8 mouse cellular contexts compared by ENCODE assay signal in genomic region chr6:40689180-40689579, GRCm38 (mm10).
A peak's percentile ranks its signal among the peaks of the same experiment; 100 is the strongest.
DNase-seq lines count a peak whose midpoint lies in the region; ATAC-seq and TF ChIP-seq lines count a peak whose summit lies in the region.

No protein-coding gene starts in this region.

- DNase-seq in 3T3-L1 (ENCODE audit: low read depth, low spot score) = peak; percentile 91
- peak; percentile 55 for DNase-seq in ES-E14 (ENCODE audit: low read depth, low spot score)
- DNase-seq in cerebellum, adult 9-10 months = peak; percentile 70
- peak; percentile 2 for DNase-seq in gonadal fat pad, adult 2 months (ENCODE audit: low read depth)
- peak; percentile 36 for DNase-seq in kidney, postnatal 10 days
- peak; percentile 83 for DNase-seq in retina, postnatal 1 day
- DNase-seq in urinary bladder, adult 2 months (ENCODE audit: low spot score) = no peak

- H3K4me1 ChIP-seq in ES-E14 (ENCODE audit: control insufficient read depth in 2 of 2, insufficient read depth in 2 of 2, low read length in 2 of 2, poor library complexity in 1 of 2) = no peaks in the 10 kb centered on the region
- no peaks in the 10 kb centered on the region for H3K4me1 ChIP-seq in lung, embryonic 16.5 days (replicated peaks; ENCODE audit: control insufficient read depth, insufficient read depth, low read length)

- no peaks in the 10 kb centered on the region for H3K36me3 ChIP-seq in ES-E14 (ENCODE audit: control insufficient read depth, insufficient read depth, low read length, poor library complexity, severe bottlenecking)
- H3K36me3 ChIP-seq in lung, embryonic 16.5 days (ENCODE audit: control insufficient read depth, insufficient read depth, low read length) = no peaks in the 10 kb centered on the region

- no peaks in the 10 kb centered on the region for H3K27me3 ChIP-seq in lung, embryonic 16.5 days (ENCODE audit: control insufficient read depth, insufficient read depth, low read depth, low read length)

- no peak overlapping the region for H3K4me2 ChIP-seq in lung, embryonic 16.5 days (ENCODE audit: low read depth, low read length)

- no peak overlapping the region for H3K9ac ChIP-seq in ES-E14 (ENCODE audit: insufficient read depth, low read depth, low read length, poor library complexity, severe bottlenecking)
- H3K9ac ChIP-seq in lung, embryonic 16.5 days (ENCODE audit: low read length) = no peak overlapping the region

- H3K27ac ChIP-seq in ES-E14 (ENCODE audit: insufficient read depth, low read depth, low read length, poor library complexity, severe bottlenecking) = no peak overlapping the region
- H3K27ac ChIP-seq in lung, embryonic 16.5 days (ENCODE audit: low read length) = no peak overlapping the region

- WGBS in lung, embryonic 16.5 days = 3% methylated on average over 5 of the region's 5 CpGs

- in situ Hi-C loops in ES-E14 (cut with MboI; ENCODE audit: low sequenced_read_pairs in 2 of 2, unreplicated experiment in 2 of 2) = no loop called here

- H3K4me3 ChIP-seq in ES-E14 (ENCODE audit: insufficient read depth in 1 of 2, low read depth in 1 of 2, low read length in 2 of 2, poor library complexity in 1 of 2, severe bottlenecking in 1 of 2) = no peak overlapping the region
- H3K4me3 ChIP-seq in lung, embryonic 16.5 days (ENCODE audit: low read length) = no peak overlapping the region

- ATAC-seq in lung, embryonic 16.5 days (ENCODE audit: low read depth) = 0 out of 2 replicates have a peak, but pooled peaks have one; percentile 26

- no peaks in the 10 kb centered on the region for H3K9me3 ChIP-seq in ES-E14 (ENCODE audit: control insufficient read depth, insufficient read depth, low read depth, low read length)
- no peaks in the 10 kb centered on the region for H3K9me3 ChIP-seq in lung, embryonic 16.5 days (ENCODE audit: control insufficient read depth, low read length)

TF ChIP-seq in ES-E14, 5 proteins besides CTCF, POLR2A, EP300 and RAD21:
- TF ChIP-seq CHD2 (IDR thresholded peaks at IDR 0.05; ENCODE audit: low read depth, low read length) = no peak
- TF ChIP-seq HCFC1 (IDR thresholded peaks at IDR 0.05; ENCODE audit: borderline replicate concordance, insufficient read depth, low read length) = no peak
- TF ChIP-seq ZC3H11A (IDR thresholded peaks at IDR 0.05; ENCODE audit: borderline replicate concordance, low read depth, low read length) = 0 out of 2 replicates have a peak, but pooled peaks have one; percentile 23
- no peak for TF ChIP-seq ZNF384 (IDR thresholded peaks at IDR 0.05; ENCODE audit: low read depth, low read length)
- TF ChIP-seq MAFK (IDR thresholded peaks at IDR 0.05; ENCODE audit: insufficient read depth, low read depth, low read length) = no peak
